8 mouse cellular contexts compared by ENCODE assay signal in the genomic region with DNA sequence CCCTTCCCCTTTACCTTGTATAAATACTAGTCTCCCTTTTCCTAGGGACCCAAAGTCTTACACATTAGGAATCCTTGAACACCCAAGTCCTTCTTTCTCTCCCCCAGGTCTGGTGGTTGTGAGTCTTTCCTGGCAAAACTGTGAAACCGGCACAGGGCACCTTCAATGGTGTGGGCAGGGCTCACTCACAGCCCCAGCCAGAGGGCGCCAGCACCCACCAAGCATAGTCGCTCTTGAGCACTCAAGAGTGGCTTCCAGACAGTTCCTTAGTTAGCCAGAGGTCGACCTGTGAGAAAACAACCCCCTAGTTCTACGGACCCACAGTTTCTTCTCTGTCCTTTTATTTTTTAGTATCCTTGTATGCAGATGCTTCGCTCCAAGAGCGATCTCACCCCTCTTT. TPM values are rescaled to one million over a fixed set of nuclear protein-coding genes. Genes with fewer than 3 reads are reported as not detected.
A peak's percentile ranks its signal among the peaks of the same experiment; 100 is the strongest.
DNase-seq lines count a peak whose midpoint lies in the region; ATAC-seq and TF ChIP-seq lines count a peak whose summit lies in the region.

Rcan2 (plus strand) TSS at position 275 of the 400 bp plus-strand sequence.

- peak; percentile 90 for TF ChIP-seq CTCF in Patski (IDR thresholded peaks at IDR 0.05)
- TF ChIP-seq CTCF in lung, embryonic 14.5 days (IDR thresholded peaks at IDR 0.05; ENCODE audit: low read depth): peak; percentile 68

- no peaks in the 10 kb centered on the region for H3K9me3 ChIP-seq in lung, embryonic 14.5 days (ENCODE audit: low read depth, low read length)

- DNase-seq in Patski (ENCODE audit: low read depth, low spot score): peak; percentile 30
- peak; percentile 86 for DNase-seq in cerebellum, adult 9-10 months
- DNase-seq in frontal cortex, adult 2 months (ENCODE audit: extremely low spot score in 1 of 2, low spot score in 1 of 2): peak; percentile 47 to 79
- peak; percentile 28 for DNase-seq in layer of hippocampus, adult 9-11 months
- peak; percentile 71 for DNase-seq in lung, embryonic 14.5 days
- DNase-seq in ovary, postnatal 10 days (ENCODE audit: low spot score): peak; percentile 4
- DNase-seq in thymus, postnatal 25 days: peak; percentile 55

- peak within 1 kb of the TSS; percentile 94 for H3K4me2 ChIP-seq in lung, embryonic 14.5 days

- no peaks in the 10 kb centered on the region for H3K36me3 ChIP-seq in lung, embryonic 14.5 days (ENCODE audit: insufficient read depth)

- in situ Hi-C loops in Patski (cut with MboI; ENCODE audit: low pct_unique_long_range_greater_than_20kb): no loop called here

- no peaks in the 10 kb centered on the region for H3K4me1 ChIP-seq in lung, embryonic 14.5 days (ENCODE audit: insufficient read depth)

- CTCF ChIA-PET in Patski (lab: Charles Lee): interaction anchor here (0.9 to 1.2 kb wide), 3 partner anchors 14 to 68 kb away, joined by 3 to 6 read pairs (median 4); no protein-coding TSS in a partner anchor

- H3K27ac ChIP-seq in lung, embryonic 14.5 days (ENCODE audit: low read depth): no peak within 1 kb of the TSS

- WGBS in lung, embryonic 14.5 days: 2% methylated on average over 7 of the region's 7 CpGs

- peak within 1 kb of the TSS; percentile 53 for H3K9ac ChIP-seq in lung, embryonic 14.5 days

- H3K27me3 ChIP-seq in Patski: no peaks in the 10 kb centered on the region
- peaks cover 6% of the 10 kb centered on the region; the same call in 1 of the 2 replicates for H3K27me3 ChIP-seq in lung, embryonic 14.5 days (ENCODE audit: insufficient read depth, low read length)

- POLR2A ChIA-PET in Patski (lab: Charles Lee): interaction anchor here (0.6 to 0.9 kb wide), 2 partner anchors 10 to 268 kb away, joined by 3 to 7 read pairs; no protein-coding TSS in a partner anchor

- ATAC-seq in Patski: peak; percentile 85
- ATAC-seq in hematopoietic stem cell, adult 5-6 weeks (replicated peaks in 1 of 2; ENCODE audit: insufficient read depth in 1 of 2, low FRiP score in 2 of 2, low TSS enrichment in 1 of 2, low read depth in 1 of 2, poor library complexity in 2 of 2, severe bottlenecking in 2 of 2): peak; percentile 94 to 98
- ATAC-seq in lung, embryonic 14.5 days (ENCODE audit: insufficient read depth): peak; percentile 81

- peak within 1 kb of the TSS; percentile 51 for H3K4me3 ChIP-seq in lung, embryonic 14.5 days (ENCODE audit: low read depth, low read length)

RNA-seq across cellular contexts. Expression of gene Rcan2, which starts in this region (rescaled TPM):
- polyA plus RNA-seq in Patski (2021): 109 TPM
- 114 and 141 TPM in 2 replicates for polyA plus RNA-seq in frontal cortex, adult 2 months (2012; rRNA removed)
- 0.56 TPM in 1 of 2 replicates, not detected in the other for total RNA-seq in hematopoietic stem cell, adult 5-6 weeks (2017)
- 3.7 and 4.2 TPM in 2 replicates for polyA plus RNA-seq in lung, embryonic 14.5 days (2014; fragmentation: Nextera tagmentation; extraction: Ambion mirVana)

Comparison
In these comparisons a context has a peak if more than half of its experiments do, and no peak if none do; other contexts are left out.
1. RNA of gene Rcan2 (polyA plus RNA-seq): 114 to 141 TPM in frontal cortex, adult 2 months and 109 TPM in Patski (single experiment); 3.7 to 4.2 TPM in lung, embryonic 14.5 days; every median in the first group is over 10 times any median in the second.
2. Peak in ATAC-seq in hematopoietic stem cell, adult 5-6 weeks; RNA of the gene not detected or under 1 TPM.
3. DNase-seq: peak in every context shown above with its lines; median percentile 86 in cerebellum, adult 9-10 months; 71 in lung, embryonic 14.5 days; 63 in frontal cortex, adult 2 months; 55 in thymus, postnatal 25 days; 30 in Patski; 28 in layer of hippocampus, adult 9-11 months; 4 in ovary, postnatal 10 days.
4. Peak in every context shown above with its lines, with median percentiles within 50 percentile points of each other: ATAC-seq.